Mouse (Mus musculus): ENCODE measurements around the gene Rin1. TPM values are rescaled to one million over a fixed set of nuclear protein-coding genes. Genes with fewer than 3 reads are reported as not detected.

Rin1 gene
- polyA plus RNA-seq, 1 experiment from 2014 or later = 0.50 TPM

- under 1% methylated on average over 58 of the region's 58 CpGs for WGBS (ENCODE audit: insufficient replicate concordance)
- peak within 1 kb of the TSS; percentile 74 for H3K9ac ChIP-seq
- H3K4me2 ChIP-seq = peak within 1 kb of the TSS; percentile 84
- peak within 1 kb of the TSS; percentile 84 for H3K4me3 ChIP-seq
- no peaks in the 10 kb centered on the region for H3K9me3 ChIP-seq (replicated peaks)
- ATAC-seq = peak; percentile 90
- H3K27ac ChIP-seq = peak within 1 kb of the TSS; percentile 87
- peaks cover 31% of the 10 kb centered on the region for H3K4me1 ChIP-seq
- H3K27me3 ChIP-seq (replicated peaks) = peaks cover 42% of the 10 kb centered on the region
- H3K36me3 ChIP-seq = peaks cover 34% of the 10 kb centered on the region
Measured at GRCm38 (mm10) chr19:5087884-5088728, 37.8 kb downstream of the Rin1 start, which contains the start of gene Yif1a. Gene Yif1a, plus strand, starts transcription at chr19:5088538.

DNA sequence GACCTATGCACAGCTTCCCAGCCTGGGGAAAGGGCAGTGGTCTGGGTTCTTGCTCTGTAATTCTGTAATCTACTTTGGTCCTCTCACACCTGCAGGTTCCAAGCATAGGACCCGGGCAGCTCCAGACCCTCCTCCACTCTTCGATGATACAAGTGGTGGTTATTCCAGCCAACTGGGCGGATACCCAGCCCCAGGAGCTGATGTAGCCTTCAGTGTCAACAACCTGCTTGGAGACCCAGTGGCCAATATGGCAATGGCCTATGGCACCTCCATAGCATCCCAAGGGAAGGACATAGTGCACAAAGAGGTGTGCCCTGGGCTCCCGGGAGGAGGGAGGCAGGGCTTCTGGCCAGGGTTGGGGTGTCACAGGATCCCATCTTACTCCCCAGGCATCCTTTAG, 39.0 kb downstream of the Rin1 start:
- ATAC-seq = no peak
- Histone ChIP-seq H3K27me3 (replicated peaks) (peaks cover 30% of the 10 kb centered on the region), H3K9ac (peak overlapping the region; percentile 74; the same call in 1 of the 2 replicates), H3K27ac (no peak overlapping the region), H3K36me3 (peaks cover 35% of the 10 kb centered on the region), H3K4me1 (peaks cover 37% of the 10 kb centered on the region), H3K9me3 (replicated peaks) (no peaks in the 10 kb centered on the region), H3K4me3 (peak overlapping the region; percentile 84), H3K4me2 (peak overlapping the region; percentile 84)
- WGBS (ENCODE audit: insufficient replicate concordance) = 80% methylated on average over 4 of the region's 4 CpGs

DNA sequence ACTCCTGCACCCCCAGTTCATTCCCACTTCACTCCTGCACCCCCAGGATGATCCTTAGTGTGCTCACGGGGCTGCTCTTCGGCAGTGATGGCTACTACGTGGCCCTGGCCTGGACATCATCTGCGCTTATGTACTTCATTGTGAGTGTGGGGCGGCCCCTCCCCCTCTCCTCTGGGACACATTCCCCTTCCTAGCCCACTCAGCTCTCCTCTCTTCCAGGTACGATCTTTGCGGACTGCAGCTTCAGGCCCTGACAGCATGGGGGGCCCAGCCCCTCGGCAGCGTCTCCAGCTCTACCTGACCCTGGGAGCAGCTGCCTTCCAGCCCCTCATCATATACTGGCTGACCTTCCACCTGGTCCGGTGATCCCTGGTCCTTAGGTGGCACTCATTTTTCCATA, 41.8 kb downstream of the Rin1 start:
- Histone ChIP-seq H3K27me3 (replicated peaks) (peaks cover 31% of the 10 kb centered on the region), H3K4me3 (no peak overlapping the region), H3K4me1 (peaks cover 43% of the 10 kb centered on the region), H3K9me3 (replicated peaks) (no peaks in the 10 kb centered on the region), H3K4me2 (no peak overlapping the region), H3K27ac (no peak overlapping the region), H3K9ac (no peak overlapping the region), H3K36me3 (peaks cover 35% of the 10 kb centered on the region)
- 89% methylated on average over 10 of the region's 10 CpGs for WGBS (ENCODE audit: insufficient replicate concordance)
- no peak for ATAC-seq

- H3K4me3 ChIP-seq = no peak overlapping the region
- 65% methylated on average over 12 of the region's 12 CpGs for WGBS (ENCODE audit: insufficient replicate concordance)
Measured at GRCm38 (mm10) chr19:5093481-5094242, 43.4 kb downstream of the Rin1 start.

GRCm38 (mm10) chr19:5094243-5094632, 44.0 kb downstream of the Rin1 start:
- Histone ChIP-seq H3K36me3 (peaks cover 36% of the 10 kb centered on the region), H3K4me1 (peaks cover 47% of the 10 kb centered on the region), H3K4me3 (no peak overlapping the region), H3K27me3 (replicated peaks) (peaks cover 38% of the 10 kb centered on the region), H3K27ac (no peak overlapping the region), H3K9me3 (replicated peaks) (no peaks in the 10 kb centered on the region), H3K4me2 (peak overlapping the region; percentile 16; the same call in 1 of the 2 replicates), H3K9ac (no peak overlapping the region)
- 3% methylated on average over 21 of the region's 21 CpGs for WGBS (ENCODE audit: insufficient replicate concordance)
- peak; percentile 64 for ATAC-seq

More at GRCm38 (mm10) chr19:5093481-5094242, 43.4 kb downstream of the Rin1 start:
- H3K27ac ChIP-seq = no peak overlapping the region
- H3K9me3 ChIP-seq (replicated peaks) = no peaks in the 10 kb centered on the region
- no peak for ATAC-seq
- no peak overlapping the region for H3K9ac ChIP-seq
- peak overlapping the region; percentile 16; the same call in 1 of the 2 replicates for H3K4me2 ChIP-seq
- peaks cover 50% of the 10 kb centered on the region for H3K4me1 ChIP-seq
- peaks cover 35% of the 10 kb centered on the region for H3K36me3 ChIP-seq
- H3K27me3 ChIP-seq (replicated peaks) = peaks cover 38% of the 10 kb centered on the region

GRCm38 (mm10) chr19:5094746-5095417, 44.6 kb downstream of the Rin1 start:
- Histone ChIP-seq H3K4me3 (no peak overlapping the region), H3K9ac (no peak overlapping the region), H3K27ac (no peak overlapping the region), H3K36me3 (peaks cover 38% of the 10 kb centered on the region), H3K27me3 (replicated peaks) (peaks cover 38% of the 10 kb centered on the region), H3K9me3 (replicated peaks) (no peaks in the 10 kb centered on the region), H3K4me2 (no peak overlapping the region), H3K4me1 (peaks cover 44% of the 10 kb centered on the region)
- ATAC-seq = no peak
- WGBS (ENCODE audit: insufficient replicate concordance) = 51% methylated on average over 11 of the region's 11 CpGs

DNA sequence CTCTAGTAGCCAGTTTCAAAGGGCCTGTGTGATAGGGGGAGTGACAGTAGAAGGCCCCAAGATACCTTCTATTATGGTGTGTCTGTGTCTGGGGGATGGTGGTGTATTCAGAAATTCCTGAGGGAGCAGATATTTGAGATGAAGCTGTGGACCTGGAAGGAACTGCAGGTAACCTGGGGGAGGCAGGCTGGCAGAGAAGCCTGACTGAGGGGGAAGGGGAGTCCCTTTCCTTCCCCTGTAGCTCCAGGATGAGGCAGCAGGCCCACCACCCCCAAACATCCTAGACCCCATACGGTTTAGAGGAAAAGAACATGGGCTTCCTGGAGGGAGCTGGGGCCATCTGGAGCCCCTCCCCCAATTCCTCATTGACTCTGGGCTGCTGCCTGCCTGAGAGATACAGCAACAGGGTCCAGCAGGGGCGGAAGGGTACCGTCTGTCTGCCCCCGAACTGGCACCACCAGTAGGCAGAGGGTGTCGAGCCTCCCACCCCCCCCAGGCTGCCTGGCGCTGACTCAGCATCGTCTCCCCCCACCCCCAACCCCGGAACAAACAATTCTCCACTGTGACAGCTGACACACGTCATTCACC, 45.7 kb downstream of the Rin1 start:
- Histone ChIP-seq H3K27me3 (replicated peaks) (peaks cover 38% of the 10 kb centered on the region), H3K27ac (no peak overlapping the region), H3K4me2 (0 out of 2 replicates have a peak overlapping the region, but pooled peaks have one; percentile 10), H3K4me1 (peaks cover 44% of the 10 kb centered on the region), H3K9ac (no peak overlapping the region), H3K4me3 (no peak overlapping the region), H3K36me3 (peaks cover 41% of the 10 kb centered on the region), H3K9me3 (replicated peaks) (no peaks in the 10 kb centered on the region)
- ATAC-seq = no peak
- 15% methylated on average over 9 of the region's 9 CpGs for WGBS (ENCODE audit: insufficient replicate concordance)

DNA sequence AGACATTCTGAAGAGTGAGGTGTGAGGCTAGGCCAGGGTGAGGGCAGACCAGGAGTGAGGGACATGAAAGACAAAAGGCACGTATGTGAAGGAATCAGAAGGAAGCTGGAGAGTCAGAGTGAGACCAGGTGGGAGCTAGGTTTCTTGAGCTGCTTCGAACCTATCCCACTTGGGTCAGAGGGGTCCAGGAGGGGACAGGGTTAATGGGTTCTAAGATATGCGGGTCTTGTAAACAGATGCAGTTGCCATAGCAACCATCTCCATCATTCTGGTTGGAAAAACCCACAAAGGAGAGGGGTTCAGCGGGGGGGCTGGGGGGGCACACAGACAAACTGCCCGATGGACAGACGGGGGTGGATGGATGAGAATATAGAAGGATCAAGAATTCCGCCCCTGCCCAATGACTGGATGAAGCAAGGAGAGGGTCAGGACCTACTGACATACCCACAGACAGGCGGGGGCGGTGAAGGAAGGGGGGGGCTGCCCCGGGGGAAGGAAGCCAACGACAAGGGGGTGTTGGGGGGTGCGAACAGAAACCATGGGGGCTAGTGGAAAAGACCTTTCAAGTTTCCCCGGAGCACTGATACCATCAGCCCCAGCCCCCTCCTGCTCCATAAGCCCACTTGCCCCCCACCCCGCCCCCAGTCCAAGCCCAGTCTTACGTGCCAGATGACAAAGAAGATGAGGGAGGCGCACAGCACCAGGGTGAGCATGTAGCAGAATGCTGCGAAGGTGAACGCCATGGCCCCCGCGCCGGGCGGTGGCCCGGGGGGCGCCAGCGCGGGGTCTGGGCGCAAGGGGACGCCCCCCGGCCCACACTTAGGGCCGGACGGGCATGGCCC, 47.5 kb downstream of the Rin1 start:
- Histone ChIP-seq H3K4me1 (peaks cover 44% of the 10 kb centered on the region), H3K27ac (no peak overlapping the region), H3K9ac (peak overlapping the region; percentile 71), H3K36me3 (peaks cover 41% of the 10 kb centered on the region), H3K9me3 (replicated peaks) (no peaks in the 10 kb centered on the region), H3K27me3 (replicated peaks) (peaks cover 38% of the 10 kb centered on the region), H3K4me3 (peak overlapping the region; percentile 54), H3K4me2 (peak overlapping the region; percentile 92)
- ATAC-seq = no peak
- 6% methylated on average over 29 of the region's 31 CpGs for WGBS (ENCODE audit: insufficient replicate concordance)

- Histone ChIP-seq H3K9me3 (replicated peaks) (no peaks in the 10 kb centered on the region), H3K36me3 (peaks cover 45% of the 10 kb centered on the region), H3K9ac (peak within 1 kb of the TSS; percentile 71), H3K4me1 (peaks cover 44% of the 10 kb centered on the region), H3K4me3 (peak within 1 kb of the TSS; percentile 54), H3K27me3 (replicated peaks) (peaks cover 38% of the 10 kb centered on the region), H3K27ac (no peak within 1 kb of the TSS), H3K4me2 (peak within 1 kb of the TSS; percentile 92)
- WGBS (ENCODE audit: insufficient replicate concordance) = 6% methylated on average over 48 of the region's 48 CpGs
- peak; percentile 72 for ATAC-seq
Measured at GRCm38 (mm10) chr19:5098363-5099143, 48.3 kb downstream of the Rin1 start, which contains the start of gene Cnih2. Gene Cnih2, minus strand, starts transcription at chr19:5098521.

DNA sequence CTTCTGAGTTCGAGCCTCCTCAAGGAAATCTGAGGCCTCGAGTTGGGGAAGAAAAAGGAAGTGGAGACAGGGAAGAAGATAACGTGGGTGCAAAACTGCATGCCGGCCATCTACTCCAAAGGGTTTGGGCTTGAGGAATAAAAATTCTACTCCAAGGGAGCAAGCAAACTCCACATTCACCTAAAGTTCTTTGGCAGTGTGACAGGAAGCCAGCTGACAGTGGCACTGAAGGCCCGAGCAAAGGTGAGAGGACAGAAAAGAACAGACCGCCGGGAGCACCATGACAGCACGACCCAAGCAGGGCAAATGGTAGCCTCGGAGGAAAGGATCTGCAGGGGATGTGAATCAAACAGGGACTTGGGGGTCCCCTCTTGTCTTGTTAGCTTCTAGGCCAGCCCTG, 55.8 kb downstream of the Rin1 start:
- peak overlapping the region; percentile 86 for H3K27ac ChIP-seq
- peaks cover 41% of the 10 kb centered on the region for H3K4me1 ChIP-seq
- WGBS (ENCODE audit: insufficient replicate concordance) = 2% methylated on average over 9 of the region's 9 CpGs
- H3K9me3 ChIP-seq (replicated peaks) = no peaks in the 10 kb centered on the region
- peak overlapping the region; percentile 90 for H3K9ac ChIP-seq
- peak overlapping the region; percentile 85 for H3K4me2 ChIP-seq
- ATAC-seq = no peak
- H3K36me3 ChIP-seq = peaks cover 51% of the 10 kb centered on the region
- H3K27me3 ChIP-seq (replicated peaks) = no peaks in the 10 kb centered on the region
- H3K4me3 ChIP-seq = peak overlapping the region; percentile 72

All from liver, embryonic 12.5 days (tissue).